Mouse (Mus musculus) intestine, postnatal 0 days (tissue): Measurements from ENCODE around the gene Spaca4. TPM values are rescaled to one million over a fixed set of nuclear protein-coding genes. Genes with fewer than 3 reads are reported as not detected.

Experiments used
- ATAC-seq: fragments of 200-750 bp; cut with Nextera tagmentation; 2 replicates; pipeline ENCODE4 v1.8.0; 2017; ENCODE audit warnings: mild to moderate bottlenecking, moderate TSS enrichment, moderate library complexity
- H3K27ac ChIP-seq: fragments of 300-500 bp; sonication (generic); 2 replicates; pipeline ENCODE4 v1.5.1; 2014; ENCODE audit warnings: mild to moderate bottlenecking, low read depth, low read length, moderate library complexity
- H3K27me3 ChIP-seq: fragments of 300-500 bp; sonication (generic); replicated peaks from 2 replicates; pipeline ENCODE4 v1.6.1; 2014; ENCODE audit warnings: low read length, mixed read lengths; ENCODE audit not compliant: control insufficient read depth, insufficient read depth
- H3K36me3 ChIP-seq: fragments of 300-500 bp; sonication (generic); 2 replicates; pipeline ENCODE4 v1.6.1; 2014; ENCODE audit warnings: mild to moderate bottlenecking, moderate library complexity; ENCODE audit not compliant: control insufficient read depth, insufficient read depth
- H3K4me1 ChIP-seq: fragments of 300-500 bp; sonication (generic); replicated peaks from 2 replicates; pipeline ENCODE4 v1.6.1; 2014; ENCODE audit warnings: antibody characterized with exemption, low read length, mixed read lengths; ENCODE audit not compliant: control insufficient read depth, insufficient read depth
- H3K4me2 ChIP-seq: fragments of 300-500 bp; sonication (generic); replicated peaks from 2 replicates; pipeline ENCODE4 v1.6.1; 2014; ENCODE audit warnings: low read depth, mild to moderate bottlenecking, moderate library complexity
- H3K4me3 ChIP-seq: fragments of 300-500 bp; sonication (generic); 2 replicates; pipeline ENCODE4 v1.5.1; 2014; ENCODE audit warnings: low read depth, low read length
- H3K9ac ChIP-seq: fragments of 300-500 bp; sonication (generic); 2 replicates; pipeline ENCODE4 v1.6.1; 2014; ENCODE audit warnings: mild to moderate bottlenecking, low read depth, low read length
- H3K9me3 ChIP-seq: fragments of 300-500 bp; sonication (generic); 2 replicates; pipeline ENCODE4 v1.6.1; 2016; ENCODE audit warnings: mixed run types; ENCODE audit not compliant: control insufficient read depth
- CTCF ChIP-seq: sonication (generic); IDR thresholded peaks from 2 replicates; pipeline ENCODE4 v1.5.1; 2016; ENCODE audit warnings: low read depth, mild to moderate bottlenecking, control low read depth, antibody characterized with exemption, moderate library complexity
- WGBS: fragments of 180-500 bp; shearing (Covaris S2); extraction: QIAGEN DNeasy Blood & Tissue Kit; methylation state at CpG from one replicate; pipeline ENCODE4 v1.1.7; 2014; 5-methylcytosine and 5-hydroxymethylcytosine counted together
- polyA plus RNA-seq: library from polyadenylated mRNA; unstranded; fragments of >200 nt; fragmentation: Nextera tagmentation; extraction: Ambion mirVana; gene quantifications from 2 replicates; pipeline ENCODE4 v1.2.1, GENCODE M21; 2015

Spaca4 gene
- polyA plus RNA-seq, 1 experiment from 2014 or later: 0.17 TPM

GRCm38 (mm10) chr7:45681046-45681736 is 44.4 kb downstream of the Spaca4 start:
- TF ChIP-seq CTCF: no peak
- 67% methylated on average over 8 of the region's 8 CpGs for WGBS
- H3K9ac ChIP-seq: no peak overlapping the region
- H3K9me3 ChIP-seq: no peaks in the 10 kb centered on the region
- no peak overlapping the region for H3K27ac ChIP-seq
- H3K36me3 ChIP-seq: no peaks in the 10 kb centered on the region
- H3K4me2 ChIP-seq: no peak overlapping the region
- no peak overlapping the region for H3K4me3 ChIP-seq
- H3K4me1 ChIP-seq: peaks cover 3% of the 10 kb centered on the region; the same call in 1 of the 2 replicates
- peaks cover 40% of the 10 kb centered on the region for H3K27me3 ChIP-seq
- ATAC-seq: no peak

- Histone ChIP-seq H3K4me3 (no peak overlapping the region), H3K4me2 (no peak overlapping the region), H3K9me3 (no peaks in the 10 kb centered on the region), H3K9ac (no peak overlapping the region), H3K27me3 (peaks cover 43% of the 10 kb centered on the region), H3K36me3 (no peaks in the 10 kb centered on the region), H3K4me1 (peaks cover 3% of the 10 kb centered on the region; the same call in 1 of the 2 replicates), H3K27ac (peak overlapping the region; percentile 35; the same call in 1 of the 2 replicates)
- WGBS: 59% methylated on average over 14 of the region's 14 CpGs
- ATAC-seq: 0 out of 2 replicates have a peak, but pooled peaks have one; percentile 31
- no peak for TF ChIP-seq CTCF
These were observed 45.5 kb downstream of the Spaca4 start for GRCm38 (mm10) chr7:45679966-45680621.

GRCm38 (mm10) chr7:45678513-45678912 is 47.1 kb downstream of the Spaca4 start:
- whole genome bisulfite sequencing: 86% methylated on average over 14 of the region's 14 CpGs
- Histone ChIP-seq H3K4me2 (no peak overlapping the region), H3K4me3 (no peak overlapping the region), H3K27me3 (peaks cover 40% of the 10 kb centered on the region), H3K4me1 (peaks cover 3% of the 10 kb centered on the region; the same call in 1 of the 2 replicates), H3K9me3 (no peaks in the 10 kb centered on the region), H3K9ac (no peak overlapping the region), H3K36me3 (no peaks in the 10 kb centered on the region), H3K27ac (no peak overlapping the region)
- no peak for TF ChIP-seq CTCF
- ATAC-seq: no peak

GRCm38 (mm10) chr7:45677627-45678295 is 47.9 kb downstream of the Spaca4 start:
- Histone ChIP-seq H3K9ac (no peak overlapping the region), H3K4me3 (no peak overlapping the region), H3K9me3 (no peaks in the 10 kb centered on the region), H3K4me2 (no peak overlapping the region), H3K27me3 (peaks cover 48% of the 10 kb centered on the region), H3K4me1 (peaks cover 3% of the 10 kb centered on the region; the same call in 1 of the 2 replicates), H3K27ac (no peak overlapping the region), H3K36me3 (no peaks in the 10 kb centered on the region)
- no peak for ATAC-seq
- whole genome bisulfite sequencing: 57% methylated on average over 7 of the region's 7 CpGs
- no peak for TF ChIP-seq CTCF

Other genes starting within 250 kb of the Spaca4 start
- gene Tulp2, start 243.9 kb downstream of the Spaca4 start, polyA plus RNA-seq: 0.65 and 0.78 TPM in 2 replicates
- gene Gm45808, start 239.0 kb downstream of the Spaca4 start, polyA plus RNA-seq: not detected in 2 replicates
- 1.1 and 1.2 TPM in 2 replicates for gene Dhdh, start 237.0 kb downstream of the Spaca4 start, polyA plus RNA-seq
- 199 and 218 TPM in 2 replicates for gene Nucb1, start 215.4 kb downstream of the Spaca4 start, polyA plus RNA-seq
- 7.4 and 9.0 TPM in 2 replicates for gene Ppp1r15a, start 199.5 kb downstream of the Spaca4 start, polyA plus RNA-seq
- gene Plekha4, start 199.5 kb downstream of the Spaca4 start, polyA plus RNA-seq: 0.80 and 1.6 TPM in 2 replicates
- 0.73 and 1.2 TPM in 2 replicates for gene Hsd17b14, start 170.9 kb downstream of the Spaca4 start, polyA plus RNA-seq
- 17.7 and 18.6 TPM in 2 replicates for gene Bcat2, start 155.7 kb downstream of the Spaca4 start, polyA plus RNA-seq
- gene Fgf21, start 110.3 kb downstream of the Spaca4 start, polyA plus RNA-seq: not detected in 2 replicates
- gene Fut1, start 108.5 kb downstream of the Spaca4 start, polyA plus RNA-seq: 0.05 and 0.23 TPM in 2 replicates
- gene Izumo1, start 104.0 kb downstream of the Spaca4 start, polyA plus RNA-seq: 0.08 TPM in 2 replicates
- 5.7 and 6.1 TPM in 2 replicates for gene Rasip1, start 98.3 kb downstream of the Spaca4 start, polyA plus RNA-seq
- gene Mamstr, start 85.8 kb downstream of the Spaca4 start, polyA plus RNA-seq: 2.8 and 3.7 TPM in 2 replicates
- gene Fut2, start 59.4 kb downstream of the Spaca4 start, polyA plus RNA-seq: 2.9 and 3.6 TPM in 2 replicates
- gene Ntn5, start 41.8 kb downstream of the Spaca4 start, polyA plus RNA-seq: 0.10 and 0.20 TPM in 2 replicates
- gene Sec1, start 31.4 kb downstream of the Spaca4 start, polyA plus RNA-seq: 0.08 and 0.25 TPM in 2 replicates
- gene Car11, start 26.0 kb downstream of the Spaca4 start, polyA plus RNA-seq: 2.1 and 2.7 TPM in 2 replicates
- gene Dbp, start 20.7 kb downstream of the Spaca4 start, polyA plus RNA-seq: 6.9 and 8.6 TPM in 2 replicates
- gene Rpl18, start 10.4 kb downstream of the Spaca4 start, polyA plus RNA-seq: 708 and 740 TPM in 2 replicates
- gene Sphk2, start 7.8 kb downstream of the Spaca4 start, polyA plus RNA-seq: 55.1 and 55.9 TPM in 2 replicates
- gene Fam83e, start 4.6 kb downstream of the Spaca4 start, polyA plus RNA-seq: 16.6 and 16.7 TPM in 2 replicates
- gene Lmtk3, start 57.9 kb upstream of the Spaca4 start, polyA plus RNA-seq: 0.08 and 0.29 TPM in 2 replicates
- gene Sult2b1, start 58.9 kb upstream of the Spaca4 start, polyA plus RNA-seq: 36.7 and 37.1 TPM in 2 replicates
- 61.9 and 66.4 TPM in 2 replicates for gene Cyth2, start 88.8 kb upstream of the Spaca4 start, polyA plus RNA-seq
- gene Kcnj14, start 99.0 kb upstream of the Spaca4 start, polyA plus RNA-seq: 0.10 and 0.27 TPM in 2 replicates
- 16.4 and 16.6 TPM in 2 replicates for gene Grwd1, start 105.1 kb upstream of the Spaca4 start, polyA plus RNA-seq
- 99.6 and 107 TPM in 2 replicates for gene Kdelr1, start 147.0 kb upstream of the Spaca4 start, polyA plus RNA-seq
- gene Grin2d, start 152.6 kb upstream of the Spaca4 start, polyA plus RNA-seq: 0.66 and 1.1 TPM in 2 replicates
- 0.72 and 0.75 TPM in 2 replicates for gene Syngr4, start 170.9 kb upstream of the Spaca4 start, polyA plus RNA-seq
- 6.8 and 7.4 TPM in 2 replicates for gene Tmem143, start 171.1 kb upstream of the Spaca4 start, polyA plus RNA-seq
- 82.4 and 83.3 TPM in 2 replicates for gene Emp3, start 195.6 kb upstream of the Spaca4 start, polyA plus RNA-seq
- gene Ccdc114, start 198.3 kb upstream of the Spaca4 start, polyA plus RNA-seq: 2.9 and 3.3 TPM in 2 replicates